ENCODE assay signal across 41 mouse cellular contexts in the genomic region with DNA sequence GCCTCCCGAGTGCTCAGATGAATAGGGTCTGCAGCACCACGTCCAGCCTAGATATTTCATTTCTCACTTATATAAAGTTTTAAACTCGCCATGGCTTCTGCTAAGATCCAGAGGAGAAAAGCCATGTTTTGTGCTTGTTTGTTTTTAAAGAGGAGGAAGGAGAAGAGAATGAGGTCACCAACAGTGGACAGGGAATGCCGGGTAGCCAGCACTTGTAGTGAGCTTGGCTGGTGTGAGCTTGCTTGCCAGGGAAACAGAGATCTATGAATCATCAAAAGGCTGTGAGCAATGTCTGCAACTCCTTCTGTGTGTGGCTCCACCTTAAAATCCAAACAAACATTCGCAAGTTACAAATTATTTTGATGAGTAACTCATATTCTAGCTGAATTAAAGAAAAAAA. TPM values are rescaled to one million over a fixed set of nuclear protein-coding genes. Genes with fewer than 3 reads are reported as not detected.
DNase-seq lines count a peak whose midpoint lies in the region; ATAC-seq and TF ChIP-seq lines count a peak whose summit lies in the region.
"Had no signal": no experiment of that assay in that cellular context is flagged by ENCODE, and none has a peak within 500 bp of the region (broad histone marks: within the 10 kb centered on the region; RNA-seq: fewer than 3 reads in every experiment).

No protein-coding gene starts in this region.

- no peak overlapping the region for H3K4me3 ChIP-seq in heart, embryonic 12.5 days
- no peak overlapping the region for H3K4me3 ChIP-seq in myocyte
- H3K4me3 ChIP-seq: erythroblast, embryonic 14.5 days; forebrain, embryonic 12.5 days; heart, adult 2 months; heart, embryonic 13.5 days; hindbrain, embryonic 15.5 days; kidney, embryonic 15.5 days; layer of hippocampus, adult 2 months; liver, embryonic 12.5 days; midbrain, embryonic 12.5 days had no signal

- no peak overlapping the region for H3K4me2 ChIP-seq in heart, embryonic 12.5 days
- H3K4me2 ChIP-seq in myocyte (ENCODE audit: low read depth): peak overlapping the region; percentile 44
- H3K4me2 ChIP-seq: forebrain, embryonic 12.5 days; heart, embryonic 13.5 days; hindbrain, embryonic 15.5 days; kidney, embryonic 15.5 days; liver, embryonic 12.5 days; midbrain, embryonic 12.5 days had no signal

- no peaks in the 10 kb centered on the region for H3K79me2 ChIP-seq in myocyte (ENCODE audit: control insufficient read depth, insufficient read depth)

- DNase-seq in adrenal gland, adult 2 months: peak; percentile 51
- no peak for DNase-seq in adrenal gland, adult 8-10 months
- peak; percentile 68 for DNase-seq in heart, adult 11 months
- DNase-seq in Patski (ENCODE audit: low read depth, low spot score): no peak
- DNase-seq in kidney, adult 11 months: no peak
- DNase-seq: cerebellum, adult 2 months; cerebellum, postnatal 14 days; forebrain, postnatal 0 days; gastrocnemius, postnatal 25 days; heart, adult 2 months; heart, postnatal 10 days; kidney, adult 18-20 months; kidney, postnatal 25 days; left cerebral cortex, postnatal 4 days; liver, postnatal 0 days; lung, postnatal 36 days; right cerebral cortex, adult 18-20 months; spleen, adult 18-20 months; thymus, adult 2 months had no signal

- TF ChIP-seq CTCF in Patski (IDR thresholded peaks at IDR 0.05): no peak

- no peak overlapping the region for H3K27ac ChIP-seq in heart, embryonic 12.5 days (ENCODE audit: poor library complexity, severe bottlenecking)
- H3K27ac ChIP-seq: forebrain, embryonic 12.5 days; heart, adult 2 months; heart, embryonic 13.5 days; hindbrain, embryonic 15.5 days; kidney, embryonic 15.5 days; layer of hippocampus, adult 2 months; liver, embryonic 12.5 days; midbrain, embryonic 12.5 days had no signal

- H3K9ac ChIP-seq in heart, embryonic 12.5 days: no peak overlapping the region
- H3K9ac ChIP-seq: forebrain, embryonic 12.5 days; forebrain, postnatal 0 days; heart, embryonic 13.5 days; hindbrain, embryonic 15.5 days; kidney, embryonic 15.5 days; liver, embryonic 12.5 days; liver, postnatal 0 days; midbrain, embryonic 12.5 days had no signal

- no peak for ATAC-seq in heart, embryonic 12.5 days (ENCODE audit: insufficient number of reproducible peaks, low FRiP score)
- ATAC-seq in Patski: peak; percentile 80
- ATAC-seq in monocyte, adult 5-6 weeks (replicated peaks; ENCODE audit: insufficient number of reproducible peaks, low FRiP score, low TSS enrichment, poor library complexity, severe bottlenecking): no peak
- ATAC-seq: CD4-positive, CD25-positive, alpha-beta regulatory T cell, adult 4 months; forebrain, postnatal 0 days; inflammation-experienced regulatory T-cells, adult 6 months; liver, embryonic 12.5 days; liver, postnatal 0 days had no signal

- WGBS in heart, embryonic 12.5 days: 76% methylated on average over 5 of the region's 5 CpGs

- TF ChIP-seq POLR2A in myocyte (IDR thresholded peaks at IDR 0.05; ENCODE audit: insufficient read length, low read depth): no peak

- H3ac ChIP-seq in myocyte (ENCODE audit: control insufficient read depth, insufficient read length): no peak overlapping the region

- CTCF ChIA-PET in Patski (lab: Charles Lee): interaction anchor here (1.0 kb wide), 1 partner anchor 13 kb away, joined by 3 read pairs; no protein-coding TSS in a partner anchor

- no peaks in the 10 kb centered on the region for H3K27me3 ChIP-seq in heart, embryonic 12.5 days (replicated peaks)
- H3K27me3 ChIP-seq in Patski (no peaks in the 10 kb centered on the region), myocyte (ENCODE audit: control insufficient read depth, insufficient read depth, insufficient read length) (no peaks in the 10 kb centered on the region)
- H3K27me3 ChIP-seq: forebrain, embryonic 12.5 days; heart, embryonic 13.5 days; hindbrain, embryonic 15.5 days; kidney, embryonic 15.5 days; liver, embryonic 12.5 days; midbrain, embryonic 12.5 days had no signal

- in situ Hi-C loops in Patski (cut with MboI; ENCODE audit: low pct_unique_long_range_greater_than_20kb): no loop called here

- POLR2A ChIA-PET in Patski (lab: Charles Lee): no interaction called here

- peaks cover 13% of the 10 kb centered on the region for H3K4me1 ChIP-seq in heart, embryonic 12.5 days (replicated peaks)
- H3K4me1 ChIP-seq: forebrain, embryonic 12.5 days; hindbrain, embryonic 15.5 days; kidney, embryonic 15.5 days; liver, embryonic 12.5 days; midbrain, embryonic 12.5 days had no signal

- H3K9me3 ChIP-seq in heart, embryonic 12.5 days (replicated peaks): no peaks in the 10 kb centered on the region
- H3K9me3 ChIP-seq: forebrain, embryonic 12.5 days; heart, embryonic 13.5 days; hindbrain, embryonic 15.5 days; kidney, embryonic 15.5 days; liver, embryonic 12.5 days; midbrain, embryonic 12.5 days had no signal

- peaks cover 4% of the 10 kb centered on the region; the same call in 1 of the 2 replicates for H3K36me3 ChIP-seq in heart, embryonic 12.5 days
- no peaks in the 10 kb centered on the region for H3K36me3 ChIP-seq in myocyte (ENCODE audit: control insufficient read depth, insufficient read depth)
- H3K36me3 ChIP-seq: kidney, embryonic 15.5 days; liver, embryonic 12.5 days had no signal

TF ChIP-seq in myocyte, 11 proteins besides CTCF, POLR2A, EP300 and RAD21:
- TF ChIP-seq TCF3 (IDR thresholded peaks at IDR 0.05; ENCODE audit: insufficient read length, low read depth): no peak
- TF ChIP-seq MYOD1 (IDR thresholded peaks at IDR 0.05; ENCODE audit: control insufficient read depth in 1 of 3, insufficient read length in 2 of 3, low read depth in 2 of 3): no peak
- TF ChIP-seq TCF12 (IDR thresholded peaks at IDR 0.05; ENCODE audit: insufficient read depth, poor library complexity, severe bottlenecking): no peak
- no peak for TF ChIP-seq USF1 (IDR thresholded peaks at IDR 0.05; ENCODE audit: low read depth)
TF ChIP-seq in myocyte: peak in this region for 0.

RNA-seq across cellular contexts. Expression of a gene that starts 17.4 kb away (rescaled TPM):
- total RNA-seq in adrenal gland, adult 2 months (2021): 10 to 100 TPM; 20.3 to 23.0 TPM
- 18.5 and 24.9 TPM in 2 replicates for polyA plus RNA-seq in adrenal gland, adult 2 months (2012; rRNA removed)
- 10 to 100 TPM; 21.4 to 27.5 (median 26.0) TPM for total RNA-seq in adrenal gland, adult 8-10 months (2022)
- polyA plus RNA-seq in heart, embryonic 12.5 days (2016; fragmentation: Nextera tagmentation; extraction: Ambion mirVana): 13.3 and 15.5 TPM in 2 replicates
- polyA plus RNA-seq in Patski (2021): 16.9 TPM
- polyA plus RNA-seq in myocyte (2012; fragmentation: generic; extraction: Trizol): 10.3 TPM
- 26.5 to 35.9 TPM (median 28.2 TPM) in 3 replicates for total RNA-seq in monocyte, adult 5-6 weeks (2017)

RNA-seq across cellular contexts. Expression of a gene that starts 17.8 kb away (rescaled TPM):
- 10 to 100 TPM; 16.1 to 22.5 TPM for total RNA-seq in adrenal gland, adult 2 months (2021)
- polyA plus RNA-seq in adrenal gland, adult 2 months (2012; rRNA removed): 10.3 and 16.5 TPM in 2 replicates
- total RNA-seq in adrenal gland, adult 8-10 months (2022): 10 to 100 TPM; 20.1 to 34.0 (median 22.3) TPM
- polyA plus RNA-seq in heart, embryonic 12.5 days (2016; fragmentation: Nextera tagmentation; extraction: Ambion mirVana): 15.8 and 16.7 TPM in 2 replicates
- 15.5 TPM for polyA plus RNA-seq in Patski (2021)
- polyA plus RNA-seq in myocyte (2012; fragmentation: generic; extraction: Trizol): 16.0 TPM
- 4.8 to 9.4 TPM (median 8.9 TPM) in 3 replicates for total RNA-seq in monocyte, adult 5-6 weeks (2017)

RNA-seq across cellular contexts. Expression of a gene that starts 39.3 kb away (rescaled TPM):
- not detected for total RNA-seq in adrenal gland, adult 2 months (2021)
- 0.07 TPM in 1 of 2 replicates, not detected in the other for polyA plus RNA-seq in adrenal gland, adult 2 months (2012; rRNA removed)
- not detected for total RNA-seq in adrenal gland, adult 8-10 months (2022)
- polyA plus RNA-seq in heart, embryonic 12.5 days (2016; fragmentation: Nextera tagmentation; extraction: Ambion mirVana): not detected in 2 replicates
- polyA plus RNA-seq in Patski (2021) (not detected), myocyte (2012; fragmentation: generic; extraction: Trizol) (not detected)
- not detected in 3 replicates for total RNA-seq in monocyte, adult 5-6 weeks (2017)
- total RNA-seq: forebrain, postnatal 0 days; gastrocnemius, postnatal 25 days; heart, adult 2 months; heart, postnatal 10 days; hematopoietic stem cell, adult 5-6 weeks; layer of hippocampus, adult 2 months; layer of hippocampus, postnatal 25 days; left cerebral cortex, postnatal 4 days; megakaryocyte, adult 5-6 weeks; neutrophil, adult 5-6 weeks had no signal
- polyA plus RNA-seq: CD4-positive, CD25-positive, alpha-beta regulatory T cell, adult 4 months; cerebellum, adult 2 months; cortical plate, adult 2 months; embryonic facial prominence, embryonic 14.5 days; erythroblast, embryonic 14.5 days; forebrain, embryonic 12.5 days; forebrain, postnatal 0 days; heart, adult 2 months; heart, embryonic 13.5 days; hindbrain, embryonic 15.5 days; inflammation-experienced regulatory T-cells, adult 6 months; kidney, embryonic 15.5 days; limb, embryonic 14.5 days; liver, embryonic 12.5 days; liver, postnatal 0 days; lung, embryonic 16.5 days; midbrain, embryonic 12.5 days; stomach, embryonic 16.5 days had no signal

Comparison
In these comparisons a context has a peak if more than half of its experiments do, and no peak if none do; other contexts are left out.
1. DNase-seq: peak in adrenal gland, adult 2 months (single experiment) and heart, adult 11 months (single experiment); none in adrenal gland, adult 8-10 months (single experiment), Patski (single experiment) and kidney, adult 11 months (single experiment).